Mouse (Mus musculus): ENCODE measurements around the gene Elavl2.

Elavl2 gene

GRCm38 (mm10) chr4:91400423-91400822 is at the start of gene Elavl2:
TSS of gene Elavl2 (minus strand) at chr4:91400785.
- no peak for DNase-seq

DNA sequence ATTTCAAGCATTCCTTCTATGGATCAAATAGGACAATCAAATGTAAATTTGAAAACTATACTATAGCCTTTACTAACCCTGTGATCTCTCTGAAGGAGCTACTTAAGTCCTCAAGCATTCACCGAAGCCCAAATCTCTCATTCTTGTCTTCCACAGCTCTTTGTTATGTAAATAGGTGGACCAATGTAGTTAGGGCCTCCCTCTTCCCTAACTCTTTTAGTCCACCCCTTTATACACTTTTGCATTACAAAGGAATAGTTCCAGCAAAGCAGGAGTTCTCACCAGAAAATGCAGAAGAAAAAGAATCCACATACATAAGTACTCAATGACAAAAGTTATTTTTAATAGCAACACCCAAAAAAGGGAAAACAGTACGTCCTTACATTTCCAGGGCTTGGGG is 47.3 kb upstream of the Elavl2 start:
- no peak for DNase-seq

DNA sequence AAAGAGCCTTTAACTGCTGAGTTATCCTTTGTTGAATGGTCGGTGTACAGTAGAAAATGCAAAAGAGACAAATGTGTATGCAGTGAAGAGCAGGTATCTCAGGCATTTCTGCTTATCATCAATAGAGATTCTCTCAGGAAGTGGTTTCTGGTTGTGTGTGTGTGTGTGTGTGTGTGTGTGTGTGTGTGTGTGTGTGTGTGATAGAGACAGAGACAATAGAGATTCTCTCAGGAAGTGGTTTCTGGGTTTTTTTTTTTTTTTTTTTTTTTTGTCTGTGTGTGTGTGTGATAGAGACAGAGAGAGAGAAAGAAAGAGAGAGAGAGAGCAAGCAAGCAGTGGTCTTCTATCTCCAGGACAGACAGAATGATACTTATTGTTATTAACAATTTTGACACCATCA is 15.0 kb upstream of the Elavl2 start:
- no peak for DNase-seq

DNA sequence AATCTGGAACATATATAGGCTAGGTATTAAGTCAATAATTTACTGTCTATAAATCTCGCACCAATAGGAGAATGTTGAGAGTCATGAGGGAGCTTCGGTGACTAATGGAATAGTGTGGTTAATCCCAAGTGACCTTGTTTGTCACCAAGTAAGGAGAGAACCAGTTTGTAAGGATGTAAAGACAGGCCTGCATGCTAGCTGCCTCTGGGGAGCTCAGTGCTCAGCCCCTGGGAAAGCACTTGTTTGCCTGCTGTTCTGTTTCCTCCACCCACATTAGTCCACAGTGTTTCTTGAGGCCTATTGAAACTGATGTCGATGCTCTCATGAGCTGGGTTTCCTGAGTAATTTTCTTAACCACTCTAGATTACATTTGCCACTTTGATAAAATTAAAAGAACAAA is 4.5 kb upstream of the Elavl2 start:
- no peak for DNase-seq

GRCm38 (mm10) chr4:91399510-91400196 is 932 bp downstream of the Elavl2 start:
- no peak for DNase-seq

DNA sequence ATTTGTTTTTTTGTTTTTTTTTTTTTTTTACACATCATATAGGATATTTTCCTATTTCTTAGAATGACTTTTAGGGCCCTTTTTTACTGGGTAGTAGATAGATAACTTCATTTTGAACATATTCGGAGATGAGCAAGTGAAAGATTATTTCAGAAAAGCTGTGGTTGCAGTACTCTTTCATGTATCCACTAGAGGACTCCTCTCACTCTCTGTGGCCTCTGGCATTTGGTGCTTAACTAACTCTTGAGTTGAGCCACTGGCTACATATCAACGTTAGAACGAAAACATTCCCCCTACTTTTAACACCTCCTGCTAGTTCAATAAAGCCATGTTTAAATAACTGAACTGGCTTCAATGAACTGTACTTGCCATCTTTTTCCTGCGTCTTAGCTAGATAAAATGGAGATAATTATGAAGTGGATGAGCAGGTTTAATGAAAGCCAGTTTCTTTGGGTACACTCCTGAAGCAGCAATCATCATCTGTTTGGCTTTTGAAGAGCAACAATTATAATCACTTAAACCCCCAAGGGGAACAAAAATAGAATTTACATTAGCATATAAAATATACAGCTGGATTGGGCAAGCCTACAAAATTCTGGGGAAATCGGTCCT is 8.5 kb downstream of the Elavl2 start:
- DNase-seq: no peak

- DNase-seq: no peak
These were observed 12.9 kb downstream of the Elavl2 start for GRCm38 (mm10) chr4:91387701-91388100.

DNA sequence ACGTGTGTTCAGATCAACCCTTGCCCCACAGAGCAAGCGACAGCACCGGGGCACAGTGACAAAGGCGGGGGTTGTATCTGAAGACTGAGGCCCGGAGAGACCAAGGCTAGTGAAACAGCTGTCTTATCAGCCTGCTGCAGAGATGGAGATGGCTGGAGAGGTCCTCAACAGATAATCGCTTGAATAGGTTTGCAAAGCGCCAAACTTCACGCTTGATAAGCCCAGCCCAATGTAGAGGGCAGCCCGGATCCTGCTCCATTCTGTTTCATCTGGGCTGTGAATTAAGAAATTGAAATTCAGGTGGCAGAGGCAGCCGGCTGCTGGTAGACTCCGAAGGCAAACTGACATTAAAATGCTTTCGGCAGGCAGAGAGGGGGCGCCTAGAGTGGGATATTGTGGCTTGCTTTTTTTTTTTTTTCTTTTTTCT is 19.4 kb downstream of the Elavl2 start:
- no peak for DNase-seq

- no peak for DNase-seq
These were observed 20.1 kb downstream of the Elavl2 start for GRCm38 (mm10) chr4:91380341-91381117.

GRCm38 (mm10) chr4:91379559-91379958 is 21.0 kb downstream of the Elavl2 start:
- DNase-seq: no peak

DNA sequence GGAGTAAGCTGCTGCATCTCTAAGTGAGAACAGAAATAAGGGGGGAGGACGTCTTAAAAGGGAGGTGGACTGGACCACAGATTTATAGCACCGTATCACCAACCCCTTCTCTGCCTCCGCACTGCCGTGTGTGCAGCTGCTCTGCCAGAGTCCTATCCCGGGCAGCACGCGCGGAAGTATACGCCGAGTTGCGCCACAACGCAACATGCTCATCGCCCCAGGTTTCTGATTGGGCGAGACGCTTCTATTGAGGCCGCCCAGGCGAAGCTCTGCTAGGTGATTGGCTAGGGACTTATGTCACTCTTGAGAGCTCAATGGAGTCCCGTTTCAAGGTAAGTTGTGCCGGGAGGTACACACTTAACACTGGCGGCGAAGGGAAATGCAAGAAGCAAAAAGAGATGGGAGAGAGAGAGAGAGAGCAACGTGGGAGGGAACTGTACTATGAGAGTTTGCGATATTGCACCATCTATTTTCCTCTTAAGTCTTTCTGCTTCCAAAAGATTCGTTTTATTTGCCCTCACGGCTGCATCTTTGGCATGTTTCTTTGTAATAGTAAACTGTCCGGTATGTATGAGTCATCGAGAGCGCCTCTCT is 24.2 kb downstream of the Elavl2 start:
- peak; percentile 12 for DNase-seq

- DNase-seq: no peak
These were observed 25.3 kb downstream of the Elavl2 start for GRCm38 (mm10) chr4:91375372-91375687.

GRCm38 (mm10) chr4:91374571-91375371 is 25.8 kb downstream of the Elavl2 start:
- no peak for DNase-seq

DNA sequence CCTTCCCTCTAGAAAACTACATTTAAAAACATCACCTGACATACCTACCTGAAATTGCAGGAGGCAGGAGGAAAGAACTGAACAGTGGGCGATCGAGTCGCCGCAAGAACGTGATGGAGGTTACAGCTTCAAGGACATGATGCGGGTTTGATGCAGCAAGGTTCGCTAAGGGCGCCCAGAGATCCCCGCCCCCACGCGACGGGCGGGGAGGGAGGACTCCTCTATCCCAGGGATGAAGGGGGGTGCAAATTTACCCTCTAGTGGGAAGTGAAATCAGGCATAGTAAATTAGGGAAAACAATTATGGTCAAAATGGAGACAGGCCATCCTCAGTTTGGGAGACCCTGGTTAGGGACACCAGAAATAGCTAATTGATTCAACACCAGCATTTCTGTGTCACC is 27.7 kb downstream of the Elavl2 start:
- no peak for DNase-seq

GRCm38 (mm10) chr4:91371819-91372215 is 28.8 kb downstream of the Elavl2 start:
- DNase-seq: no peak

- no peak for DNase-seq
These were observed 29.3 kb downstream of the Elavl2 start for GRCm38 (mm10) chr4:91371131-91371818.

- DNase-seq: no peak
These were observed 35.3 kb downstream of the Elavl2 start for GRCm38 (mm10) chr4:91365276-91365675.

DNA sequence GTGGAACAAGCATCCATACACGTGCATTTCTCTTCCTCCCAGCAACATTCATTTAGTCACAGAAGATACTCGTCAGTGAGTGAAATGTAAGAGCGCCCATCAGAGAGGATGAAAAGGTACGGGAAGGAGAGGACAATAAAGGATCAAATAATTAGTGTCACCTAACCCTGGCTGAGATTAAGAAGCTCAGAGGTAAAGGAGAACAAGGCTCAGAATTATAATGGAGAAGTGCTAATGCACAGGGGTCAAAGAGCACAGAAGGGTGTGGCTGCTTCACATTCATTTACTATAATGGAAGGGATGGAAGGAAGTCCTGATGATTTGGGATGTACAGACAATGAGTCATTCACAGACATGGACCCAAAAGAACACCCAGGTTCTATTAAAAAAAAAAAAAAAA is 36.6 kb downstream of the Elavl2 start:
- DNase-seq: no peak

GRCm38 (mm10) chr4:91362520-91362919 is 38.1 kb downstream of the Elavl2 start:
- no peak for DNase-seq

- DNase-seq: no peak
These were observed 47.4 kb downstream of the Elavl2 start for GRCm38 (mm10) chr4:91353138-91353537.

DNA sequence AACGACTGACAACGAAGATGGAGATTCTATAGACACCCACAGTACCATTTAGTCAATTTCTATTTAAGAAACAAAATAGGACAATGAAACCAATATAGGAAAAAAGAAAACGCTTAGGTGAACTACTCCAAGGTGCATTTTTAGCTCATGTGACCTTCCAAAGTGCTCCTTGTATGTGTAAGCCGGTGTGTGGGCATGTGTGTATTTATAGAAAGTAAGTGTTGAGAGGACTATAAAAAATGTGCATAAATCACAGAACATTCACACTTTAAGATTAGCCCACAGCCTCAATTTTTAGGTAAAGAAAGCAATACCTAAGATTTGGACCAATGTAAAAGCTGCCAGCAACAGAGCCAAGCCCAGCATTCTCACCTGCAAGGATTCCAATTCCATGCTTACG is 51.0 kb downstream of the Elavl2 start:
- DNase-seq: no peak

GRCm38 (mm10) chr4:91334177-91334576 is 66.4 kb downstream of the Elavl2 start:
- no peak for DNase-seq
